Mouse (Mus musculus): Measurements from ENCODE around the gene Rasl12. TPM values are rescaled to one million over a fixed set of nuclear protein-coding genes. Genes with fewer than 3 reads are reported as not detected.

Rasl12 gene
- polyA plus RNA-seq, 1 experiment from 2014 or later, result 6.0 TPM

- ATAC-seq (ENCODE audit: low FRiP score), result no peak
- 32% methylated on average over 8 of the region's 8 CpGs for WGBS
- Histone ChIP-seq H3K4me1 (replicated peaks; ENCODE audit: control insufficient read depth, insufficient read depth, low read length) (no peaks in the 10 kb centered on the region; the same call in 1 of the 2 replicates), H3K9me3 (ENCODE audit: control insufficient read depth, low read length) (no peaks in the 10 kb centered on the region), H3K27me3 (ENCODE audit: control insufficient read depth, insufficient read depth, low read length) (peaks cover 21% of the 10 kb centered on the region), H3K36me3 (ENCODE audit: control insufficient read depth, insufficient read depth, low read length) (no peaks in the 10 kb centered on the region), H3K27ac (ENCODE audit: low read depth, low read length) (no peak overlapping the region), H3K9ac (ENCODE audit: low read depth, low read length) (no peak overlapping the region), H3K4me2 (replicated peaks; ENCODE audit: low read depth, low read length) (no peak overlapping the region), H3K4me3 (ENCODE audit: low read depth, low read length) (no peak overlapping the region)
- DNase-seq (ENCODE audit: low spot score), result no peak
Measured at GRCm38 (mm10) chr9:65386373-65387140, 11.7 kb upstream of the Rasl12 start.

- Histone ChIP-seq H3K36me3 (ENCODE audit: control insufficient read depth, insufficient read depth, low read length) (no peaks in the 10 kb centered on the region), H3K27me3 (ENCODE audit: control insufficient read depth, insufficient read depth, low read length) (peaks cover 31% of the 10 kb centered on the region), H3K4me2 (replicated peaks; ENCODE audit: low read depth, low read length) (peak overlapping the region; percentile 47), H3K4me1 (replicated peaks; ENCODE audit: control insufficient read depth, insufficient read depth, low read length) (no peaks in the 10 kb centered on the region; the same call in 1 of the 2 replicates), H3K9ac (ENCODE audit: low read depth, low read length) (0 out of 2 replicates have a peak overlapping the region, but pooled peaks have one; percentile 23), H3K9me3 (ENCODE audit: control insufficient read depth, low read length) (no peaks in the 10 kb centered on the region), H3K4me3 (ENCODE audit: low read depth, low read length) (peak overlapping the region; percentile 37), H3K27ac (ENCODE audit: low read depth, low read length) (no peak overlapping the region)
- ATAC-seq (ENCODE audit: low FRiP score) (no peak), DNase-seq (ENCODE audit: low spot score) (peak; percentile 57)
- 23% methylated on average over 71 of the region's 96 CpGs for WGBS
Measured at GRCm38 (mm10) chr9:65390752-65391612, 7.3 kb upstream of the Rasl12 start.

GRCm38 (mm10) chr9:65391613-65391964 lies 6.7 kb upstream of the Rasl12 start, which contains the start of gene Kbtbd13:
Gene Kbtbd13 (minus strand): TSS chr9:65391652.
- ATAC-seq (ENCODE audit: low FRiP score), result no peak
- DNase-seq (ENCODE audit: low spot score), result no peak
- Histone ChIP-seq H3K27me3 (ENCODE audit: control insufficient read depth, insufficient read depth, low read length) (peaks cover 31% of the 10 kb centered on the region), H3K4me1 (replicated peaks; ENCODE audit: control insufficient read depth, insufficient read depth, low read length) (no peaks in the 10 kb centered on the region; the same call in 1 of the 2 replicates), H3K9ac (ENCODE audit: low read depth, low read length) (0 out of 2 replicates have a peak within 1 kb of the TSS, but pooled peaks have one; percentile 23), H3K36me3 (ENCODE audit: control insufficient read depth, insufficient read depth, low read length) (no peaks in the 10 kb centered on the region), H3K9me3 (ENCODE audit: control insufficient read depth, low read length) (no peaks in the 10 kb centered on the region), H3K4me3 (ENCODE audit: low read depth, low read length) (peak within 1 kb of the TSS; percentile 37), H3K4me2 (replicated peaks; ENCODE audit: low read depth, low read length) (peak within 1 kb of the TSS; percentile 47), H3K27ac (ENCODE audit: low read depth, low read length) (no peak within 1 kb of the TSS)
- 40% methylated on average over 8 of the region's 8 CpGs for WGBS

- no peak for ATAC-seq (ENCODE audit: low FRiP score)
- 32% methylated on average over 6 of the region's 6 CpGs for WGBS
- Histone ChIP-seq H3K4me3 (ENCODE audit: low read depth, low read length) (no peak overlapping the region), H3K9me3 (ENCODE audit: control insufficient read depth, low read length) (no peaks in the 10 kb centered on the region), H3K36me3 (ENCODE audit: control insufficient read depth, insufficient read depth, low read length) (no peaks in the 10 kb centered on the region), H3K4me1 (replicated peaks; ENCODE audit: control insufficient read depth, insufficient read depth, low read length) (no peaks in the 10 kb centered on the region; the same call in 1 of the 2 replicates), H3K4me2 (replicated peaks; ENCODE audit: low read depth, low read length) (no peak overlapping the region), H3K27ac (ENCODE audit: low read depth, low read length) (no peak overlapping the region), H3K9ac (ENCODE audit: low read depth, low read length) (no peak overlapping the region), H3K27me3 (ENCODE audit: control insufficient read depth, insufficient read depth, low read length) (peaks cover 31% of the 10 kb centered on the region)
- DNase-seq (ENCODE audit: low spot score), result peak; percentile 82
Measured at GRCm38 (mm10) chr9:65392638-65393364, 5.5 kb upstream of the Rasl12 start.

- no peak overlapping the region for H3K4me2 ChIP-seq (replicated peaks; ENCODE audit: low read depth, low read length)
- H3K4me1 ChIP-seq (replicated peaks; ENCODE audit: control insufficient read depth, insufficient read depth, low read length), result no peaks in the 10 kb centered on the region; the same call in 1 of the 2 replicates
- ATAC-seq (ENCODE audit: low FRiP score) (no peak), DNase-seq (ENCODE audit: low spot score) (no peak)
- peaks cover 31% of the 10 kb centered on the region for H3K27me3 ChIP-seq (ENCODE audit: control insufficient read depth, insufficient read depth, low read length)
- WGBS, result 61% methylated on average over 2 of the region's 2 CpGs
- H3K9me3 ChIP-seq (ENCODE audit: control insufficient read depth, low read length), result no peaks in the 10 kb centered on the region
- no peaks in the 10 kb centered on the region for H3K36me3 ChIP-seq (ENCODE audit: control insufficient read depth, insufficient read depth, low read length)
- no peak overlapping the region for H3K4me3 ChIP-seq (ENCODE audit: low read depth, low read length)
- H3K27ac ChIP-seq (ENCODE audit: low read depth, low read length), result no peak overlapping the region
- H3K9ac ChIP-seq (ENCODE audit: low read depth, low read length), result no peak overlapping the region
Measured at GRCm38 (mm10) chr9:65393606-65394005, 4.7 kb upstream of the Rasl12 start.

- H3K27me3 ChIP-seq (ENCODE audit: control insufficient read depth, insufficient read depth, low read length), result peaks cover 28% of the 10 kb centered on the region
- no peaks in the 10 kb centered on the region; the same call in 1 of the 2 replicates for H3K4me1 ChIP-seq (replicated peaks; ENCODE audit: control insufficient read depth, insufficient read depth, low read length)
- H3K9me3 ChIP-seq (ENCODE audit: control insufficient read depth, low read length), result no peaks in the 10 kb centered on the region
- no peak overlapping the region for H3K27ac ChIP-seq (ENCODE audit: low read depth, low read length)
- H3K9ac ChIP-seq (ENCODE audit: low read depth, low read length), result no peak overlapping the region
- ATAC-seq (ENCODE audit: low FRiP score) (no peak), DNase-seq (ENCODE audit: low spot score) (no peak)
- H3K4me3 ChIP-seq (ENCODE audit: low read depth, low read length), result no peak overlapping the region
- no peaks in the 10 kb centered on the region for H3K36me3 ChIP-seq (ENCODE audit: control insufficient read depth, insufficient read depth, low read length)
- no peak overlapping the region for H3K4me2 ChIP-seq (replicated peaks; ENCODE audit: low read depth, low read length)
- WGBS, result 61% methylated on average over 2 of the region's 2 CpGs
Measured at GRCm38 (mm10) chr9:65394360-65394759, 3.9 kb upstream of the Rasl12 start.

- ATAC-seq (ENCODE audit: low FRiP score), result no peak
- Histone ChIP-seq H3K9me3 (ENCODE audit: control insufficient read depth, low read length) (no peaks in the 10 kb centered on the region), H3K9ac (ENCODE audit: low read depth, low read length) (no peak overlapping the region), H3K4me2 (replicated peaks; ENCODE audit: low read depth, low read length) (no peak overlapping the region), H3K36me3 (ENCODE audit: control insufficient read depth, insufficient read depth, low read length) (no peaks in the 10 kb centered on the region), H3K27me3 (ENCODE audit: control insufficient read depth, insufficient read depth, low read length) (no peaks in the 10 kb centered on the region), H3K4me3 (ENCODE audit: low read depth, low read length) (no peak overlapping the region), H3K27ac (ENCODE audit: low read depth, low read length) (no peak overlapping the region), H3K4me1 (replicated peaks; ENCODE audit: control insufficient read depth, insufficient read depth, low read length) (no peaks in the 10 kb centered on the region)
- 93% methylated on average over 6 of the region's 6 CpGs for WGBS
- DNase-seq (ENCODE audit: low spot score), result no peak
Measured at GRCm38 (mm10) chr9:65399934-65400333, 1.6 kb downstream of the Rasl12 start.

GRCm38 (mm10) chr9:65404331-65405183 lies 6.3 kb downstream of the Rasl12 start:
- no peaks in the 10 kb centered on the region for H3K4me1 ChIP-seq (replicated peaks; ENCODE audit: control insufficient read depth, insufficient read depth, low read length)
- H3K9me3 ChIP-seq (ENCODE audit: control insufficient read depth, low read length), result no peaks in the 10 kb centered on the region
- no peak overlapping the region for H3K9ac ChIP-seq (ENCODE audit: low read depth, low read length)
- no peaks in the 10 kb centered on the region for H3K36me3 ChIP-seq (ENCODE audit: control insufficient read depth, insufficient read depth, low read length)
- H3K27ac ChIP-seq (ENCODE audit: low read depth, low read length), result no peak overlapping the region
- DNase-seq (ENCODE audit: low spot score) (no peak), ATAC-seq (ENCODE audit: low FRiP score) (no peak)
- no peak overlapping the region for H3K4me2 ChIP-seq (replicated peaks; ENCODE audit: low read depth, low read length)
- no peaks in the 10 kb centered on the region for H3K27me3 ChIP-seq (ENCODE audit: control insufficient read depth, insufficient read depth, low read length)
- H3K4me3 ChIP-seq (ENCODE audit: low read depth, low read length), result no peak overlapping the region
- WGBS, result 81% methylated on average over 15 of the region's 15 CpGs
